Mouse (Mus musculus): ENCODE results near the gene Tal1.

The Tal1 gene

DNA sequence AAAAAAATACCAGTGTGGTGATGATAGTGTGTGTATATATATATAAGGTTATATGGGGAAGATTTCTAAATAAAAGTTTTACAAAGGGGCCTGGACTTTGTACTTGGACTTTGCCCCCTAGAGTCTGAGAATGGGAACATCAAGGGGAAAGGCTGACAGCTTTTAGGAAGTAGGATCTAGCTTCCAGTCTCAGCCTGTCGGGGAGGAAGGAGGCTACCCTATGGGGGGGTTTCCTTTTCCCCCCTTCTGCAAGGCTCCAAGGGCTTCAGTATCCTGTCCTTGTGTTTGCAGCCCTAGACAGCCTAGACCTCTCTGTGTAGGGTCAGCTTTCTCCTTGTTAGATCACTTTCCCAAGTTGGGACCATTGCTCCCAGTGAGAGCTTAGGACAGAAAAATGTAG is 15.4 kb downstream of the Tal1 start:
- DNase-seq (ENCODE audit: low read depth, low spot score) = no peak

DNA sequence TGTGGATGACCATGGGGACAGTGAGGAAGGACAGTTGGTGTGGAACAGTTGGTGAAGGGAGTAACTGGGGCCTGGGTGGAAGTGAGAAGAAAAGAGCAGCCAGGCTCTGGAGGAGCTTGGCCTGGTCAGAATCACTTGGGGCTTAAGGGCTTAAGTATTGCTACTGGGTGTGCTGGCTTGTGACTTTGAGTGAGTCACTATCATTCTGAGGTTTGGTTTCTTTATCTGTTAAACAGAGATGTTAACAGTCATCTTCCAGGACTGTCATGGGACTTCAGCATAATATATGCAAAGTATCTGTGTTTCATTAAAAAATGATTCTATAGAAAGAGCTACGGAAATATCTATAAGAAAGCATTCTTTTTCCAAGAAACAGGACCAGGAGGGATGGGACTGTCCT is 18.6 kb downstream of the Tal1 start:
- no peak for DNase-seq (ENCODE audit: low read depth, low spot score)

DNA sequence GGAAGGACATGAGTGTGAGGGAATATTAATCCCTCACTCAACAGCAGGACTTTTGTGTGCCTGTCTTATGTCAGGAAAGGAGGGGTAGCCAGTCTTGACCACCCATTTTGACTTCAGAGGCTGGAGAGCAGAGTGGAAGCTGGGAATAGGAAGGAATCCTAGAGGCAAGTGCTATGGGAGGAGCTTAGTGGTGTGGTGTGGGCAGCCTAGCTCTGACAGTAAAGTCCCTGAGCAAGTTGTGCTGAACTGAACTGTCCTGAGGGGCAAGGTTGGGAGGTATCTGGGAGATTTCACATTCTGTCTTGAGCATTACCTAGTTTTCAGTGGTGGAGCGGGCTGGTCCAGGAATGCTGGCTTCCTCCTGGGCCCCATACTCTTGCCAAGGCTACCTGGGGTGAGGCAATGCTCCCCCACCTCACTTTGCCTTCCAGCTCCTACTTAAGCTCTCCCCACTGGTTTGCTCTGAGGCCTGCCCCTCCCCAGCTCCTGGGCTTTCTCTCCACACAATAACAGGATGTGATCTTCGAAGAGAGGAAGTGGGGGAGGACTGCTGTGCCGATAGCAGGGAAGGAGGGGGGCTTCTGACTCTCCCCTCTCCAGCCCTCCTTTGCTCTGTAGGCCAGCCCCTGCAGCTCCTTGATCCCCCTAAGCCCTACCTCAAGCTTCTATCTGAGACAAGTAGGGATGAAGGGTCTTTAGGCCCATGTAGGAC is 19.1 kb downstream of the Tal1 start:
- no peak for DNase-seq (ENCODE audit: low read depth, low spot score)

DNA sequence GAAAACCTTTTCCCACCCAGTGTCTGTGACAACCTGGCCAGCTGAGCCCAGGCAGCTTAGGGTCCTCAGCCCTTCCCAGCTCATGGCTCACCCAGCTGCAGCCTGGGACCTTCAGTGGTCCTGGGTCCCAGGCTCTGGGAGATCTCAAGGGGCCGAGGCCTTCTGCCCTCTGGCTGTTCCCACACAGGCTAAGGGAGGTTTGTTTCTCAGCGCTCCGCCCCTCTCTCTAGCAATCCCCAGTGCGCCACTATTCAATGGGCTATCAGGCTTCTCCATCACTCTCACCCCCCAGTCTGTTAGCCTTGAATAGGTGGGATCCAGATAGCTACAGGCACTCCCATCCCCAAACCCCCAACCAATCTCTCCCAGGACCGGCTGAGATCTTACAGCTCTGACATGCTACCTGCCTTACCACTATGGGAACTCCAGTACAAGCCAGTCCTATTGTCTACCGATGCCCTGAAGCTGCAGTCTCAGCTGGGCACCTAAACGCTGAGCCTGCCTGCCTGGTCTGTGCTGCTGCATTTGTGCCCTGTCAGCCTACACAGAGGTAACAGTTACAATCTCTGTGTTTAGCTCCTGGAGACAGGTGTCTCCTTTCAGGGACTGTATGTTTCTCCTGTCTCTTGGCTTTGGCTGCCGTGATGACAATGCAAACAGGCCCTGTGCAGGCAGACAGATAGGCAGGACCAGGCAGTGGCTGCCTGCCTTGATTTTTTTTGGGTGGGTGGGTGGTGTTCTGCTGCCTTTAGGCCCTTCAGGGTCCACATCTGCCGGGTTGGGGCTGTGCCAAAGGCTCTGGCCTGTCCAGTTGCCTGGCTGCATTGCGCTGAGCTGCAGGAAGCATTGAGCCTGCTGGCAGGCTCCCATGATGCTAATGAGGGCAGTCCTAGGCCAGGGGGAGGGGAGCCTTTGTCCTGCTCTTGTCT is 22.9 kb downstream of the Tal1 start:
- peak; percentile 68 for DNase-seq (ENCODE audit: low read depth, low spot score)

DNA sequence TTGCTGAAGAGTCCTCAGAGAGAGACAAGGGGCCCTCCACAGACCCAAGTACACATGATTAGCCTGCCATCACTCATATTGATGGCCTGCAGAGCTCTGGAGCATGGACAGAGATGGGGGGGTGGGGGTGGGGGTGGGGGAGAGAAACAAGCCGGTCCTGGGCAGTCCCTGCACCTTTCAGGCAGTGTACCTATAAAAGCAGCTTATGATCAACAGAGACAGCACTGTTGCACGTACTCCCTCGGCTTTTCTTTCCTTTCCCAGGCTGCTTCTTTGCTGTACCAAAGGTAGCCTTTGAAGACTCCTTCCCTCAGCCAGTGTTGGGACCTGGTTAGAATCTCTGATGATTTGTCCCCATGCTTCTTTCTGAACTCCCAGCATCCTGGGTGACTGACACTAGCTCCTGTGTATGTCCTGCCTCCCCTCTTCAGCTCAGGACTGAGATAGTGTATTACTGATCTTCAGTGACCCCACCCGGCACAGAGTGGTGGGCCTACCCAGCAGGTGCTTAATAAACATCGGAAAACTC is 23.7 kb downstream of the Tal1 start:
- no peak for DNase-seq (ENCODE audit: low read depth, low spot score)

DNA sequence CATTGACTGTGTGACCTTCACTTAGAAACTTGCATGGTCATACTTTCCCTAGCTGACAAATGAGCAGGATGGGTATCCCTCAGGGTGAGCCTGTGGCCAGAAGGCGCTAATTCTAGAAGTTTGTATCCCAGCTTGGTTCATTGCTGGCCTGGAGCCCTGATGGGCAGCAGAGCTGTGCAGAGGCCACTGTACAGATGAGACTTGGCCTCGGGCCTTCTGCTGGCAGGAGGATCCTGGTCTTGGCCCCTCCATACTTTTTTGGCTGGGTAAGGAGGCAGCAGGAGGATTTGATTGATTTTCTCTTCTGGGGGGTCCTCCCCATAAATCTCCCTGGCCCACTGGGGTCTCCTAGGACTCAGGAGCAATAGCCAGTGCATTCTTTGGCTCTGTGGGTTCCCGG is 26.8 kb downstream of the Tal1 start:
- no peak for DNase-seq (ENCODE audit: low read depth, low spot score)

DNA sequence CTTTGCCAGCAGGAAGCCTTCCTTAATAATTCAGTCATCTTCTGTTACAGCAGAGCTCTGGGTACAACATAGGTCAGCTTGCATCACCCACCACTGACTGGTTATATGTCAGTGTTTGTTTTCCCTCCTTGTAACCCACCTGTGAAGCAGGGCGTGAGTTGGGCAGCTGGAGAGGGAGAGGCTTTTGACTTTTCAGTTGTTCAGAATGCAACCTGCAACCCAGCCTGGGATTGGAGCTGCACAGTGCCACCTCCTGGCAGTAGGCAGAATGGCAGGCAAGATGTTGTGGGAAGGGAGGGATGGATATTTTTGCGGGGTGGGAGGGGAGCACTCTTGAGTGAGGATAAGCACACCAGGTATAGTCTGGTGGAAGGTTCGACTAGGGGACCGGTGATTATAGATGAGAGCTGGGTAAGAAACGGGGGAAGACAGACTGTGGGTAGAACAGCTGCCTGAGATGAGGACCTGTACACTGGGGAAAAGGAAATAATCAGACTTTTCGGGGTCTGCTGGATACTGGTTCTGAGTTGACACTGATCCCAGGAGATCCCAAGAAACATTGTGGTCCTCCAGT is 29.4 kb downstream of the Tal1 start:
- peak; percentile 72 for DNase-seq (ENCODE audit: low read depth, low spot score)

DNA sequence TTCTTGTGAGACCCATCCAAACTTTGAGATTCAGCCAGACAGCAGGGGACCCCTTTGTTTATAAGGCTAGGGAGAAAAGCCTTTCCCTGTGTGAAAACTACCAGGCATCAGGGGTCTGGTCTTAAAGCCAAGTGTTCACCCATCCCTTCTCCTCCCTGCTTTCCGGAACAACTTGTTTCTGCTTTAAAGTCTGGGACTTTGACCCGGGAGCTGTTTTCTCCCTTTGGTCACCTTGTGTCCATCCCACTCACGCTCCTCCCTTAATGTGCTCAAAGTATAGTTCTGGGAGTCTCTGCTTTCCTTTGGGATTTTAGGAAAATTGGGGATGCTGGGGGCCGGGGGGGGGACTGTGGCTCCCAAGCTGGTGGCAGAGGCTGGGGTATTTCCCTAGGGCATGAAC is 30.0 kb downstream of the Tal1 start:
- DNase-seq (ENCODE audit: low read depth, low spot score) = no peak

DNA sequence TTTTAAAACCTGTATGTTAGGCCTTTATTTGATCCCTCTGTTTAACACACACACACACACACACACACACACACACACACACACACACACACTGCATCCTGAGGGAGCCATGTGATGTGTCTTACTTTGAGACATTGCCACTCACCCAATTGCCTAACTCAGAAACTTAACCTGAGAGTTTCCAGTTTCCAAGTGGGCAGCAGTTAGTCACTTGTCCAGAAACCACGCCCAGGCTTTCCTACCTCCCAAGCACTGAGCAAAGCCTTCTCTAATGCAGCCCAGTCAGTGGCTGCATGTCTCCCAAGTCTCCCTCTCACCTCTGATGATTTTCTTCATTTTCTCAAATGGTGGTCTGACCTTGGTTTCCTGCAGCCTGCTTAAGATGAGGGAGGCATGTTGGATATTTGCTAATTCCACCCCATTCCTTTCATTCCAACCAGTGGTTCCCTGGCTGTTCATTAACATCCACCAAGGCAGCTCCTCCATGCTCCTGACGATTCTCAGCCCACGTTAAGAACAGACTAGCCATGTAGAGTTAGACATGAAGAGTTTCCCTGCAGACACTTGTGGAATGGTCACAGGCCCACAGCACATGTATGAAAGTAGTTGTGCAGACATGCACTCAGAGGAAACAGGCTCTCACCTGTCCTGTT is 30.7 kb downstream of the Tal1 start:
- no peak for DNase-seq (ENCODE audit: low read depth, low spot score)

DNA sequence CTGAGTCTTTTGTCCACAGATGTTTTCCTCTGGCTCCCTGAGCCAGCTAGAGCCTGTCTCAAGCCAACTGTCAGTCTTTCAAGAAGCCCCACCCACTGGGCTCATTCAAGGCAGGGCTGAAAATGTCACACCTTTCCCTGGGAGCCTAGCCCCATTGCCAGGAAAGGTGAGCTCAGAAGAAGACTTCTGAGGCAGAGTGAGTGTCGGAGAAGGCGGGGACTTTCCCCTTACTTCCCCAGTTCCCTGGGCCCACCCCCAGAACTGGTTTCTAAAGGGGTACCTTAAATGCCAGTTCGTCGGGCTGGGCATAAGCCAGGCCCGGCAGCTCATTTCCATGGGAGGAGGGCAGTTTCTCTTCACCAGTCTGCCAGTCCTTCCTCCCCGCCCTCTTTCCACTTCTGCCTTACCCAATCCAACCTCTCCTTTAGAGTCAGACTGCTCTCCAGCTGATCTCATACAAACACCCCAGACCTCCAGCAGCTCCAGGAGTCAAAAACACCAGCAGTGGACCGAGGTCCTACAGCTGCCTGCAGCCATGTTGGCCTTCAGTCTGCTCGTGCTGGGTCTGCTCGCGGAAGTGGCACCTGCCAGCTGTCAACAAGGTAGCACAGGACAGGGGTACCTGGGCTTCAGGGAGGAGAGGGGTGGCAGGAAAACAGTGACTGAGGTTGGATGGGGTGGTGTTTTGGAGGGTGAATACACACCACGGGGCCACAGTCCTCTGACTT is 32.5 kb downstream of the Tal1 start, which contains the start of gene Pdzk1ip1:
TSS of gene Pdzk1ip1 (plus strand) at position 98 of the 728 bp plus-strand sequence.
- no peak for DNase-seq (ENCODE audit: low read depth, low spot score)

DNA sequence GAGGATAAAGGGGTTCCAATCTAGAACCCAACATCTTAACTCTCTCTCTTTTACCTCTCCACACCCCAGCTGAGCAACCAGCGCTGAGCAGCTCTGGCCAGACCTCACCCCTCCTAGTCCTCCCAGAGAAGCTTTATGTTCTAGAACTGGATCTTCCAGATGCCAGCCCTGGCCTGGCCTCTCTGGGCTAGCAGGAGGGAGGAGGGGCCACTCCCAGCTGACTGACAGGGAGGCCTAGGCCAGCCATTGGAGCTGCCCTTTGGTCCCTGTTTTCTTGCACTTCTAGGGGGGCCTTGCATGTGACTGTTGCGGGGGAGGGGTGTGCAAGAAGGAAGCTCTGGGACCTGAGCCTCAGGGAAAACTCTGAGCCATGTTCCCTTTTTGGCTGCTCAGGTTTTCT is 34.4 kb downstream of the Tal1 start:
- DNase-seq (ENCODE audit: low read depth, low spot score) = no peak

DNA sequence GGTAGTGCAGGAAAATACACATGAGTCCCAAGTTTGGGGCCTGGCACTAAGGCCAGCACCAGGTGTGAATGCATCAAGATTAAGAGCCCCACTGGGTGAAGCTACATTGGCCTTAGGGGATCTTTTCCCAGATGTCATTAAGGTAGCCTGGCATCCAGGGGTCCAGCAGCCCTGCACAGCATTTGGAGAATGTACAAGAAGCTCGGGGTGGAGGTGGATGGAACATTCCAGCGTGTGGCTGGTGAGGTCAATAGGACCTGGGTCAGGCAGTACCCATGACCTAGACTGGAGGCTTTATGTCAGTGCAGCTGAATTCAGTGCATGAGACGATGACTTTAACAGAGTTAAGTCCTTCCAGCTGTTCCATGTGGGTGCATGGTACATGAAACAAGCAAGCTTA is 35.6 kb downstream of the Tal1 start:
- no peak for DNase-seq (ENCODE audit: low read depth, low spot score)

DNA sequence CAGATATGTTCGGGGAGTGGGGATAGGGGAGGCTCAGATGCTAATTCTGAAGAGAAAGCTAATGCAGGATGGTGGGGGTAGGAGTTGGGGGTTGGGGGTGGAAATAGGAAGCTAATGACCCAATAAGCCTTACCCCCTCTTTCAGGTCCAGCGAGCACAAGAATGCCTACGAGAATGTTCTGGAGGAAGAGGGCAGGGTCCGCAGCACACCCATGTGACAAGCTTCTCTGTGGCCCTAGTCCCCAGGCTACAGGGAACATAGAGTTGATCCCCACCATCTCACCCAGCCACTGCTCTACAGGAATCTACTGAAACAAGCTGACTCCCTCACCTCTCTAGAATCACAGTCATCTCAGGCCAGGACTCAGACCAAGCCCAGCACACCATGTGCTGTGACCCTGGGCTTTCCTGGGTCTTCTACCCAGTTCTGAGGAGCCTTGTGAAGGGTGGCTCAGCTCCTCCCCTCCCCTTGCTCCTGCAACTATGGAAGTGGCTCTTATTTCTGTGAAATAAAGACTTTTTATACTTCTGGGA is 37.2 kb downstream of the Tal1 start:
- DNase-seq (ENCODE audit: low read depth, low spot score) = no peak

DNA sequence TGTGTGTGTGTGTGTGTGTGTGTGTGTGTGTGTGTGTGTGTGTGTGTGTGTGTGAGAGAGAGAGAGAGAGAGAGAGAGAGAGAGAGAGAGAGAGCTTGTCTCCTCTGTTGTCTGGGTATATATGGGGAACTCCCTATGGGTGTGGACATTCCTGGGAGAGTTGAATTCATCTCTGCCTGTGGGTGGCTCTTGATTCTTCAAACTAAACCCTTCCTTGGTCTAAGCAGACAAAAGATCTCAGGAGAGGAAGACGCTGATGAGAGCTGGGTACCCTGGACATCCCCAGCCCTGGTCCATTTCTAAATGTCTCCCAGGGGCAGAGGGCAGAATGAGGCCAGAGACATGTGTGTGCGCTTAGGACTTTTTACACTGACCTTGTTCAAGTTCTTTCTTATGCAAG is 37.8 kb downstream of the Tal1 start:
- no peak for DNase-seq (ENCODE audit: low read depth, low spot score)

DNA sequence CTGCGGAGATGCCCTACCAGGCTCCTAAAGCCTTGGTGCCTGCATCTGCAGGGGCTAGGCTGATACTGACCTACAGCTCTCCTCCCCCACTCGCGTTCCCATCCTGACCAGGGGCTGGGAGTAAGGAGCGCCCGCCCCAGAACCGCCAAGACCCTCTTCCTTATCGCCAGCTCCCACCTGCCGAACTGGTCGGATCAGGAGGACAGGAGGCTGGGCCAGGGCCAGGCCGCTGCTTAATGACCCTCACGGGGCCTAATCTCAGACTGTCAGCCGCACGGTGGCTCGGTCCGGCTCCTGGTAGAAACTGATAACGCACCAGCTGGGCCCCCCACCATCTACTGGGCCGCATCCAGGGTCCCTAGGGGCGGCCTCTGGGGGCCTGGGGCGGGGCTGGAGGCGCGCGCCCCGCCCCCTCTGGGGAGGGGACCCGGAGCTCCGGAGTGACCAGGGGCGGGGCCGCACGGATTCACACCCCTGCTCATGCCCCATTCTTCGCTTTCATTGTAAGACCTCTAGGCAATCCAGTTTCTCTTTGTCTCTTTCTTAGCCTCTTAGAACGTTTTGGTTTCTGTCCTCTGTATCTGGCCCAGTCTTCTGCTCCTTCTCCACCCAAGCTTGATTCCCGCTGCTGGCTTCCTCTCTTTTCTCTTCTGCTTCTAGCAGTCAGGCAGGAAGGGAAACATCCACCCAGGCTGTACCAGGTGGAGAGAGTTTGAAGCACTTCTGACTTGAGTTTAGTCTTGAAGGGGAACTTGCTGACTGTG is 39.6 kb downstream of the Tal1 start:
- peak; percentile 48 for DNase-seq (ENCODE audit: low read depth, low spot score)

DNA sequence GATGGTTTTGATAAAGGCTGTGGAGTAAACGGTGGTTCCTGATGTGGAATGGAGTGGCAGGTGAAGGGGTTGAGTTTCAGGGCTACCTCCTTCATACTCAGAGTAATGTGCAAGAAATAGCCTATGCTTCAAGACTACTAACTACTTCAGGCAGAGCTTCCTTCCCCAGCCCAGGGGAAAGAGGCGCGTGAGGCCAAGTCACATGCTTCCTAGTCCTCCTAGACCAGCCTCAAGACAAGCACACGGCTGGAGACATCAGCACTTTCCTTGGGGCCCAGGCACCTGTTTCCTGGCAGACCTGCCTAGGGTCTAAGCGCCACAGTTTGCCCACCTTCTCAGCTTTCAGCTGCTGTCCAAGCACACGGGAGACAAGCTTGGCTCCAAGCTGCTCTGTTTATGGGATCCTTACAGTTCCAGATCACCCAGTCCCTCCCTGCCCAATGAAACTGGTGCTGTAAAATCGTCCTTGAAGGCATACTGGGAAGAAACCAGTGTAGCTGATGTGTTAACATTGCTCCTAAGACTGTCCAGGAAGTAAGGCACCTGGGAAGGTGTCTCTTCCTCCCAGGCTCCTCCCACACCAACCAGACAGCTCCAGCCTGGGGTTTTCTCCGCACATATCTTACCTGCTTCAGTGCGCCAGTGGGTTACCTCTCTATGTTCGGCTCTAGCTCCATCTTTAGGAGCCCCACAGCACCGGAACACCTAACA is 40.4 kb downstream of the Tal1 start:
- no peak for DNase-seq (ENCODE audit: low read depth, low spot score)

DNA sequence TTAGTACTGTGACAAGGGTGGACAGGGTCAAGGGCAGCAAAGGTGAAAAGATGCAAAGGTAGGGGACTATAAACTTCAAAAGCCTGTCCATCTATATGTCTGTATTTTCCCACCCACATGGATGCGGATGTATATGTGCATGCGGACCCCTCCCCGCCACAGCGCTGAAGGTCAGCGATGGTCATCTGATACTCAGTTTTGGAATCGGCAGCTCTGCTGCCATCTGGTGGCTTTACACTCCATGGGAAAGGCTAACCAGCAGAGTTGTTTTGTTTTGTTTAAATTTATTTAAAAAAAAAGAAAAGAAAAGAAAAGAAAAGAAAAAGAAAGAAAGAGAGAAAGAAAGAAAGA is 40.9 kb downstream of the Tal1 start:
- DNase-seq (ENCODE audit: low read depth, low spot score) = peak; percentile 44

DNA sequence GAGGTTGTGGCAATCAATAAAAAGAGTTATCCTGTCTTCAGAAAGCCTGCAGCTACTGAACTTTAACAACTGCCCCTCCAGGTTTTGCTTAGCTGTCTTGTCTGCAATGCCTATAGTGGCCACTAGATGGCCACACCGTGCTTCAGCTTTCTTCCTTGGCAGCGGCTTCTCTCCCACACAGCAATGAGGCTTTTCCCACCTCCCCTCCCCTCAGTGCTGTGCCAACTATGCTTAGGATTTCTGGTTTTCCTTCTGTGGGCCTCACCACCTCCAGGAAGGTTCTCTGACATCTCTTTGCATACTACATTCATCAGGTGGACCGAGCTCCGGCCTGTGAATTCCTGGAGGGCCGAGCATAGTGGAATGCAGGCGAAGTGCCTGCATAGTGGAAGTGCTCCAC is 45.5 kb downstream of the Tal1 start:
- DNase-seq (ENCODE audit: low read depth, low spot score) = peak; percentile 83

DNA sequence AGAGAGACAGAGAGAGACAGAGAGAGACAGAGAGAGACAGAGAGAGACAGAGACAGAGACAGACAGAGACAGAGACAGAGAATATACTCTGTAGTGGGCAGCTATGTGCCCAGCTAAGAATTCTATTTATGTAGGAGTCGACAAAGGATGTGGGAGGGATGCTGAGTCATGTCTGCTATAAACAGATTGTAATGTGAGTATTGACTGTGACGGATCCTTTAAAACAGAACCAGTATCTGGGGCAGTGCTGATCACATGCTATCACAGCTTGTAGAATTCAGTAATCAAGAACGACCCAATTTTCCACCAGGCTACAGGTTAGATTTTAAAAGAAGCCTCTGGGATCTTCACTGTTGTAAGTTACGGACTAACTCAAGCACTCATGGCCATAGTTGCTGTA is 47.3 kb downstream of the Tal1 start:
- DNase-seq (ENCODE audit: low read depth, low spot score) = no peak

DNA sequence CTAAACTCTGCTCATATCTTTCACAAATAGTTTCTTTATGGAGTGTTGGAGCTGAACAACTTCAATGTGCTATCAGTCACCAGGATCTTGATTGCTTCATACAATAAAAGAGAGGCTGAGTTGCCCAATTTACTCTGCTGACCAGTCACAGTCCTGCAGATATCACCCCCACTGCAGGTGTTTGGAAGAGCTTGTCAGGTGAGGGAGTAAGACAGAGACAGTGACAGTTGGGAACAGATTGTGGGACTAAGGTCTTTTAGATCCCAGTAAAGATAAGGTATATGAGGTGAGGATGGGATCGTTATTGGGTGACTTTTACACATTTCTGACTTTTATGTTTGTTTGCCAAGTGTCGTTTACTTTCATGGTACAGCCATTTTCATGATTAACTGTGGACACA is 54.9 kb downstream of the Tal1 start:
- DNase-seq (ENCODE audit: low read depth, low spot score) = no peak
